Mouse (Mus musculus) 416B (cell line): Measurements from ENCODE around the gene Strn4.

Experiments used
- DNase-seq: peaks from one replicate; pipeline ENCODE4 v3.0.0; 2011; ENCODE audit warnings: low read depth

Strn4 gene

DNA sequence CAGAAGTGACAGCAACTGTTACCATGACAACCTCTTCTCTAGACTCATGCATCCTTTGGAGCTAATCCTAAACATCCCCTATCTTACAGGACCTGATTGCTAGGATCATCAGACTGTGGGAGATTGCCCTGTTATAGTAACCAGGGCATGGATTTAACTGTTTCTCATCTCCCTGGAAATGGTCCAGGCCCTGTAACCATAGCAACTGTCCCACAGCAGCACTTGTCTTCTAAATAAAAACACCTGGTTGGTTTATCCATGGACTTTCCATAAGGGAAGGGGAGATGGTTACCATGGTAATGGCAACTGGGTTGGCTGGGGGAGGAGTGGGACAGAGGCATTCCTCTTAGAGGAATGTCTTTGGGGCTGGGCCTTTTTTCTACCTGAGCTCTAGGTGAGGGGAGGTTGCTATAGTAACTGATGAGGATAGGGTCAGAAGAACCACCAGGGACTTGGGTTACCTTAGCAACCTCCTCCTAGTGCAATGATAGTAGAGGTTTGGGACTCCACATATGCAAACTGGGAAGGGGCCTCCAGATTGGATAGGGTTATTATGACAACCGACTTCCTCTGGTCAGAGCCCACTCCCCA is at the start of gene Strn4:
Strn4 (plus strand) TSS at position 539 of the 591 bp plus-strand sequence.
- DNase-seq: peak; percentile 36

DNA sequence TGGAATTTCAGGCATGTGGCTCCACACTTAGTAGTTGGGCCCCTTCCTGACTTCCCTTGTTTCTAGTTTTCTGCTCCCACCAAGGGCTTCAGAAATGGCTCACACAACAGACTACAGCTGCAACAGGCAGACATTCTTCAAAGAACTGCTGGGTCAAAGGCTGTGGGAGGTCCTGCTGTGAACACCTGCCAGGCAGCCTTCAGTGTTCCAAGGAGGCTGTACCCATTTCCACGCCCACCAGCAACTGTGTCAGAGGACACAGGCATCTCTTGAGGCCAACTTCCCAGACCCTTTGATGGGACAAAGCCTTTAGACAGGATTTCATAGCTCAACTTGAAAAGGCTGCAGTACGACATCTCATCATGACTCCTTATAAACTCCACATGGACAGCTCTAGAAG is 49.2 kb upstream of the Strn4 start:
- no peak for DNase-seq

DNA sequence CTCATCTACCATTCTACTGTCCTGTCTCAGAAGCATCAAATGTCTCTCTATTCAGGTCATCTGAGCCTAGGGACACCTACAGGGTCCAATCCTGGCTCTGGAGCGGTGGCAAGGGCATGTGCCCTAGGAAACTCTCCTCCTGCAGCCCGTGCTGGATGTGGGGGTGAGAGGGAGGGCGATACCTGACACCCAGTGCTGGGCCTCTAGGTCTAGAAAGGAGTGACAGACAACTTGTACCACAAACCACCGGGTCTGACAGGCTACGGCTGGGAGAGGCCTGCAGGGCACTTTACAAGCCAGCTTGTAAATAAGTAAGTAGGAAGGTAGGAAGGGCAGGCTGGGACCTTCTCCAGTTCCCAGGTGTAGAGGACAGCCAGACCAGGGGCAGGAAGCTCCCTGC is 39.8 kb upstream of the Strn4 start:
- DNase-seq: peak; percentile 20

DNA sequence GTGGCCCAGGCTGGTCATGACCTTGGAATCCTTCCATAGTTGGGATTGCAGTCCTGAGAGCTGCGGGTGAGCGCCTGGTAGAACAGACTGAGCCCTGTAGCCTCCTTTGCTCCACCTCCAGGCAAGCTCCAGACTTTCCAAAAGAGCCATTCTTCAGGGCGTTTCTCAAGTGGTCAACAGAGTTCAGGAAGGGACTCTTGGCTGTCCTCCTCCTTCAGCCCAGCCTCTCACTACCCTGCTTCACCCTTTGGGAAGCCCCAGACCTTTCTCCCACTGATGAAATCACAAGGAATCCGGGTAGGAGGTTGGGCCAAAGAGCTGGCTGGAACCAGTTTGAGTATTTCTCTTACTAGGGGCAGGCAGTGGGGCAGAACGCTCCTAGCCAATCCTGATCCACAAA is 35.6 kb upstream of the Strn4 start:
- DNase-seq: no peak

DNA sequence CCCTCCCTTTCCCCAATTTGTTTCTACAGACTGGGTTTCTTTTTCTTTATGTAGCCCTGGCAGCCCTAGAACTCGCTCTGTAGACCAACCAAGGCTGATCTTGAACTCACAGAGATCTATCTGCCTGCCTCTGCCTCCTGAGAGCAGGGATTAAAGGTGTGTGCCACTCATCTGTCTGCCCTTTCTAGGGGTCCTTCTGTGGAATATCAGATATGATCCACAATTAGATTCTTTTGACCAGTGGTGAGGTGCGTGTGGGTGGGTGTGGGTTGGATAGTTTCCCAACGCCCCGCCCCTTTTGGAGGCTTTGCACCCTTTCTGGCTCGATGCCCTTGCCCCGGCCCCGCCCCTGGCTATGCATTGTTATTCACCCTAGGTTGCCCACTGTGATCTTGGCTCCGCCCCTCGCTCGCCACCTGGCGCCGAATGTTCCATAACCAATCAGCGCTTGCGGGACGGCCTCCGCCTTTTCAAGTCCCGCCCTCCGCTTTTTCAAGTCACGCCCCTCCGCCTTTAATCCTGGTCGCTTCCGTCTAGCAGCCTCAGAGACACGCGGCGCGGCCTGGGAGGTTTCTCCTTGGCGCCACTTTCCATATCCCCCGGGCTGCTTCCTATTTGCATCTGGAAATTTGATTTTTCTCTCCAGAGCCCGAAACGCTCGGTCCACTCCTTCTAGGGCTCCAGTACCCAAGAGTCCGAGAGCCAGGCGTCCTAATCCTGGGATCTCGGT is 34.7 kb upstream of the Strn4 start, which contains the start of gene Slc1a5:
Slc1a5 (plus strand) TSS at position 516 of the 730 bp plus-strand sequence.
- DNase-seq: peak; percentile 99

DNA sequence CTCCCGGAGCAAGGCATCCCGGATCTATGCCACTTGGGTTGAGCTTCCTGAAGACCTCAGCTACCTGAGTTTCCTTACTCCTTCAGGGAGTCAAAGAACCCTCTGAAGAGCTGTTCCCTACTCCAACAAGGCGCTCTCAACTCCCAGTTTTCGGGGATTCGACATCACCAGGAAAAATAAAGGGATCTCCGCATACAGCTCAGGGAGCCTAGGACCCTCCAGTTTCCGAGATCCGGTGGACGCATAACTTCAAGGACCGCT is 34.2 kb upstream of the Strn4 start:
- DNase-seq: no peak

DNA sequence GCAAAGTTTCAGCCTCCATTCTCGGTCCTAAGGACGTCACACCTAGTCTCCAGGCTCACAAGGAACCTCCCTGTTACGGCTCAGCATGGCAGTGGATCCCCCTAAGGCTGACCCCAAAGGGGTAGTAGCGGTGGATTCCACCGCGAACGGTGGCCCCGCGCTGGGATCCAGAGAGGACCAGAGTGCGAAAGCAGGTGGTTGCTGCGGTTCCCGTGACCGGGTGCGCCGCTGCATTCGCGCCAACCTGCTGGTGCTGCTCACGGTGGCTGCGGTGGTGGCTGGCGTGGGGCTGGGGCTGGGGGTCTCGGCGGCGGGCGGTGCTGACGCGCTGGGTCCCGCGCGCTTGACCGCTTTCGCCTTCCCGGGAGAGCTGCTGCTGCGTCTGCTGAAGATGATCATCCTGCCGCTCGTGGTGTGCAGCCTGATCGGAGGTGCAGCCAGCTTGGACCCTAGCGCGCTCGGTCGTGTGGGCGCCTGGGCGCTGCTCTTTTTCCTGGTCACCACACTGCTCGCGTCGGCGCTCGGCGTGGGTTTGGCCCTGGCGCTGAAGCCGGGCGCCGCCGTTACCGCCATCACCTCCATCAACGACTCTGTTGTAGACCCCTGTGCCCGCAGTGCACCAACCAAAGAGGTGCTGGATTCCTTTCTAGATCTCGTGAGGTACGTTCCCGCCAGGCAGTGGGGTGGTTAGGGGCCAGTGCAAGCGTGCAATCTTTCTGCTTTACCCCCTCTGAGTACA is 33.7 kb upstream of the Strn4 start:
- no peak for DNase-seq

DNA sequence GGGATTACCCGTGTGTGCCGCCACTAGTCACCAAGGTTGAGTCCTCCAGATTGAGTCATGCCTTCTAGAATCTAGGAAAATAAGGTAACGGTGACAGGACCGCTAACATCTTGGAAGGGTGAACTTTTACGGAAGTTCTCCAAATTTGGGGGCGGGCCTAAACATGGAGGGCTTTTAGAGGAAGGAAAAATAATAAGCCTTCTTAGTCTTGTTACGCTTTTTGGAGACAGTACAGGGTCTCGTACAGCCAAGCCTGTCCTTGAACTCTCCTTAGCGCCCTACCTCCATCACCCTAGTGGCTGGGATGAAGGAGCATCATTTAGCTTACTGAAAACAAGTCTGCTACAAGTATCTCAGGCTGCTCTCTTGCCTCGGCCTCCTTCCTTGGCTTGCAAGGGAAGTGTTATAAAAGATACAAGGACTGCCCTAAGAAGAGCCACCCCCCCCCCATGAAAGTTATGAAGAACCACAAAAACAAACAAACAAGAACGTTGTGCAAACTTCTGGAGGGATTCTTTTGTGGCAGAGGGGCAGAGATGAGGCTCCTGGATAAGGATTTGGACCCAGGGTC is 33.0 kb upstream of the Strn4 start:
- peak; percentile 70 for DNase-seq

DNA sequence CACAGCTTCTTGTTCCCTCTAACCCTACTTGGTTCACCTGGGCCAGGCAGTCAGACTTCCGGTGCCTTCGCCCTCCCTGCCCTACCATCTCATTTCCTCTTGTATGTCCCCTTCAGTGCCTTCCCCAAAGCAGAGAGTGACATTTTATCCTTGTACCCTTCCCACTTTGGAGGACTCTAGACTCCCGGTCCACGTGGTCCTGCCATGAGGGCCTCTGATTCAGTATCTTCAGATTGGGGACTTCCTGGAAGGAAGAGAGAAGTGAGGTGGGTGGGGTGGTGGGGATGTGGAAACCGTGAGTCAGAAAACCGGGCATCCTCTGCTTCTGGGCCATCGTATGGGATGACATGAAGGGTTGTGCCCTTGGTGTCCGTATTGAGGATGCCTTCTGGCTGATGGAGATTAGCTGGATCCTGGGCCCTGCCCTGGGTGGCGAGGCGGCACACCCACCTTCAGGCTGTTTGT is 32.4 kb upstream of the Strn4 start:
- DNase-seq: peak; percentile 91

DNA sequence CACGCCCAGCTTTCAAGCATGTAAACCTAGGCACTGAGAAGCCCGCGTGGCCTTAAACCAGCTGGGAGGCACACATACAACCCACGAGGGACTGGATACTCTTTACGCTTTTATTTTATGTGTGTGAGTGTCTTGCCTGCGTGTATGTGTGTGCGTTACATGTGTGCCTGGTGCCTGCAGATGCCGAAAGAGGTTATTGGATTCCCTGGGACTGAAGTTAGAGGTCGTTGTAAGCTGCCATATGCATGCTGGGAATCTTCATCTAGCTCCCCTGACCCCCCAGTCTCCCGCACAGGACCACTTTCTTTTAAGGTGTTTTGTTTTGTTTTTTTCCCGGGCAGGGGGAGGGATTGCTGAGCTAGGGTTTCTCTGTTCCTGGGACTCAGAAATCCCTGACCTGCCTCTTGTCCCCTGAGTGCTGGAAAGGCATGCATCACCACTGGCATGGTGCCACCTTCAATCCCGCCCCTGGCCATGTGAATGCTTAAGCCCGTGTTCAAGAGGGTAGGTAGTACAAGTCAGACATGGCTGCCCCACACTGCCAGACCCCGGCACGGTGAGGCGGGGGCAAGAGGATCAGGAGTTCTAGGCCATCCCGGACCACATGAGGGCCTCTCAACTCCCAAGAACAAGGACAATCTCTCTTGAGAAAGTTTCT is 31.8 kb upstream of the Strn4 start:
- DNase-seq: peak; percentile 82

DNA sequence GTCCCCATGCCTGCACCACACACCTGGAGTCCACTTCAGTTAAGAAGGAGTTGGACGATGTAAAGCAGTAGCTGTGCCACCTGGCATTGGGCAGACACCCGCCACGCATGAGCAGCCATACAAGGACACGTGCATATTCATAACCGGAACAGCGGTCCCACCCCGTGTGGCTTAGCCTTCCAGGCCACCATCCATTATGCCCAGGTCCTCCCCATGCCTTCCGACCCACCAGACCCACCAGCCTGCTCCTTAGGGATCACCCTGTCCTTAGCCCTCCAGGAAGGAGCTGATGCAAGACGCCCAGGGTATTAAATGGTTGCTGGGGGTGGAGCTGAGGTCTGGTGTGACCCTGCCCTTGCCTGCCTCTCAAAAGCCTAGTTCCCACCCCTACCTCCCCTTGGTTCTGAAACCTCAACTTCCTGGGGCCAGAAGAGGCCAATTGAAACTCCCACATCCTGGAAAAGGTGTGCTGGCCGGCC is 31.2 kb upstream of the Strn4 start:
- DNase-seq: peak; percentile 90

DNA sequence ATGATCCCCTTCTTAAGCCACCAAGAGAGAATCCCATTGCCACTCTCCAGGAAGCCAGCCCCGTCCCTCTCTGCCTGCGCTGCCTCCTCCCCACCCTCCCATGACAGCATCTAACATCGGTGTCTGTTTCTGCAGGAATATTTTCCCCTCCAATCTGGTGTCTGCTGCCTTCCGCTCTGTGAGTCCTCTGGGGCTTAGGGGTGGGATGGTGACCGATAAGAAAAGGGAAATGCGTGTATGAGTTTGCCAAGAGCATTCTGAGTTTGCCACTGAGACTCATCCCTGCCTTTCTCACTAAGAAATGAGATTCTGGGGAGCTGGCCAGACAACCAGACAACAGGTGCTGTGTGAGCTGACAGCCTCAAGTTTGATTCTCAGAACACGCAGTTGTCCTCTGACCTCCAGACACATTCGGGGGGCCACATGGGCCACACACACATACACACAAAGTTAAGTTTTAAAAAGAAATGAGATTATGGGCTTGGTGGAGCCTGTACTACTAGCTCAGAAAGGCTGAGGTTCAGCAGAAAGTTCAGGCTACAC is 30.1 kb upstream of the Strn4 start:
- no peak for DNase-seq

DNA sequence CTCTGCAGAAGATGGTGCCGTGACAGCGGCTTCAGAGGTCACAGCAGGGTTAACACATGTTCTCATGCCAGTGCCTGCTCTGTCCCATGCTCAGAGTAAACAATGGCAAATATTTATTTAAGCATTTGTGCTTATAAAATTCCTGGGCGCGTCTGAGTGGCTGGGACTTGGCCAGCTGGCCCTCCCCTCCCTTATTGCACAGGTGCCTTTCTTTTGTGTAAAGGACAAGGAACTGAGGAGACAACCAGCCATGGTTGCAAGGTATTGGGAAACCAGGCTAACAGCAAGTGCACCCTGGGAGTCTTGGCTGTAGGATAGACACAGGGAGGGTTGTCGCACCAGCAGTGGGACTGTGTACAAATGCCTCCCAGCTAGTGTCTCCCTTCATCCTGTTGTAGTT is 23.4 kb upstream of the Strn4 start:
- DNase-seq: no peak

DNA sequence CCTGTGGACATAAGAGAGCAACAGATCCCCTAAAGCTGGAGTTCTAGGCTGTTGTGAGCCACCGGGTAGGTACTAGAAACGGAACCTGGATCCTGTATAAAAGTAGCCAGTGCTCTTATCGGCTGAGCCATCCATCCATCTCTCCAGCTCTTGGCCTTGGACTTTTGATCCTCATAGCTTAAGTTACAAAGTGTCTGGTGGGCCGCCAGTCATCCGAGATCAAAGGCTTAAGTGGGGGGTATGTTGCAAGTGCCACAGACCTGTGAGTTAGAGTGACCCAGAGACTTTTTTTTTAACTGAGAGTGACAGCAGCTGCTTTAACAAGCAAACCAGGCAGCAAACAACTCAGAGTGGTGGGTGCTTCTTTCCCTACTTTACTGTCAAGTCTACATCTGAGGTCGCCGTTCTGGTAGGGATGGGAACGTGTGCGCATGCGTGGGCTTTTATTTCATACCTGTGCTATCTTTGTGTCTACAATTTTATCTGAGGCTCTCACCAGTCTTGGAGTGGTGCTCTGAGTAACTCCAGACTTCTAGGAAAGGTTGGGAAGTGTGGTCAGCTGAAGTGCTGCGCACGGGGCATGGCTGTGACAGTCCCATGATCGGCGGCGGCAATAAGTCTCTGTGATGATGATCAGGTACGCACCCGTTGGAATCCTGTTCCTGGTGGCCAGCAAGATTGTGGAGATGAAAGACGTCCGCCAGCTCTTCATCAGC is 22.5 kb upstream of the Strn4 start:
- no peak for DNase-seq

DNA sequence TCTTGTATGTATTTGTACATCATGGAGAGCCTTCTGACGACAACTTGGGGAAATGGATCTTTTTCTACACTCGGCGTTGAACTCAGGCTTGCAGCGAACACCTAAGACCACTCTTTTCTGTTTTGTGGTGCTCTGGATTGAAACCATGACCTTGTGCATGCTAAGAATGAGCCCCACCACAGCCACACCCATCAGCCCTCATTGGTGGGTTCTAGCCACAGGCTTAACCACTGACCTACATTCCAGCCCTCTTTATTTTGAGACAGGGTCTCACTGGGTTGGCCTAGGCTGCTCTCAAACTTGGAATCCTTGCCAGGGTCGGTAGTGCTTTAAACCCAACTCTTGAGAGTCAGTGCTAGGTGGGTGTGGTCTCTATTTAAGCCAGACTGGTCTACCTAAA is 20.8 kb upstream of the Strn4 start:
- DNase-seq: no peak

DNA sequence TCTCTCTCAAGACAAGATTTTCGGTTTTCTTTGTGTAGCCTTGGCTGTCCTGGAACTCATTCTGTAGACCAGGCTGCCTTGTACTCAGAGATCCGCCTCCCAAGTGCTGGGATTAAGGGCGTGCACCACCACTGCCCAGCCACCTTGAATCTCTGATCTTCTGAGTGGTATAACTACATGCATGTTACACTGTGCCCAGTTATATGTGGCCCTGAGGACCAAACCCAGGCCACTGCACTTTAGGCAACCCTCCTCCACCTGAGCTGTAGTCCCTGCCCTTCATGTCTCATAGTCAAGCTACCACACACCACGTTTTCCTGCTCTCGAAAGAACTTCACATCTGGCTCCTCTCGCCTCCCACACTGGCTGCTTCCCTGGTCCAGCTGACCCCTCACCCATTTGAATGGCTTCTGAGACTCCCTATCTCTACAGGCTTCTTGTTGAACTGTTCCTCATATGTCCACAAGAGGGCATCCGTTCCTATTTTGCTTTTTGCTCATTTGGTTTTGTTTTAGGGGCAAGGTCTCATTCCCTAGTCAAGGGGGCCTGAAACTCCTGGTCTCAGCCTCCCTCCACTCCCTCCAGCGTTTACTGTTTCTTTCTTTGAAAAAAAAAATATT is 11.2 kb upstream of the Strn4 start:
- DNase-seq: peak; percentile 70

DNA sequence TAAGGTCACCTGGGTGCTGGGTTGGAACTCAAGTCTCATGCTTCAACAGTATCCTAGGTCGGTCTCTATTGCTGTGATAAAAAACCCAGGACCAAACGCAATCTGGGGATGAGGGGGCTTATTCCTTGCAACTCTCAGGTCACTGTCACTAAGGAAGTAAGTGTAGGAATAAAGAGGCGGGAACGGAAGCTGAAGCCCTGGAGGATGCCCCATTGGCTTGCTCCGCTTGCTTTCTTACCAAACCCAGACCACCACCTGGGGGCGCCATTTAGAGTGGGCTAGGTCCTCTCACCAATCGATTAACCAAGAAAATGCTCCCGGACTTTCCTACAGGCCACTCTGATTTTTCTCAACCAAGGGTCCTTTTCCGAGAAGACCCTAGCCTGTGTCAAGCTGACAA is 7.8 kb upstream of the Strn4 start:
- no peak for DNase-seq

DNA sequence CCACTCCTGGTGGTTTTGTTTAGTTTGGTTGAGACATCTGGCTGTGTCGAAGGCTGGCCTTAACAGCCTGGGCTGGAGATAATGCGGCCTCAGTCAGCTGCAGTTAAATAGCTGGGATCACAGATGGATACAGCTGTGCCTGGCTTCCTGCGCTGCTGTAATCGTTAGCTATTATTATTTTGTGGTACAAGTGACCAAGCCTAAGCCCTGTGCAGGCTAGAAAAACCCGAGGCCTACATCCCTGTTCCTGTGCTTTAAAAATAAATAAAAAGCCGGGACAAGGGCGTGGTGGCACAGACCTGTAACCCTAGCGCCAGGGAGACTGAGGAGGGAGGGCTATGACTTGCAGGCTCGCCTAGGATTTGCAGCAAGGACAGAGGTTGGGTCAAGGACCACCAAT is 7.0 kb upstream of the Strn4 start:
- no peak for DNase-seq

DNA sequence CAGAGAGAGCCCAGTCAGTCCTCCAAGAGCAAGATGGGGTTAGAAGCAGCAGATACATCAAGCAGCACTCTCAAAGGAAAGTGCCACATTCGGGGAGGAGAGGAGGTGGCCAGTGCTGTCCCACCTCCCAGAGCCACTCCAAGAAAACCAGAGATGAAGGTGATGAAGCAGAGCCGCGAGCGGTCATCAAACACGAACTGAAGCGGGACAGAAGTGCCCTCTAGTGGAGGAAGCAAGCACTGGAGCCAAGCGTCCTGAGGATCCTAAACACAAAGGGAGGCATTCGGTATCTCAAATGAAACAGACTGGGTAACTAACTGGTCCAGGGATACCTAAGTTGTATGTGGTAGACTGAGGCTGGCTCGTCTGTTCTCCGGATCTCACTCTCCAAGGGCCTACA is 6.0 kb upstream of the Strn4 start:
- DNase-seq: peak; percentile 61

DNA sequence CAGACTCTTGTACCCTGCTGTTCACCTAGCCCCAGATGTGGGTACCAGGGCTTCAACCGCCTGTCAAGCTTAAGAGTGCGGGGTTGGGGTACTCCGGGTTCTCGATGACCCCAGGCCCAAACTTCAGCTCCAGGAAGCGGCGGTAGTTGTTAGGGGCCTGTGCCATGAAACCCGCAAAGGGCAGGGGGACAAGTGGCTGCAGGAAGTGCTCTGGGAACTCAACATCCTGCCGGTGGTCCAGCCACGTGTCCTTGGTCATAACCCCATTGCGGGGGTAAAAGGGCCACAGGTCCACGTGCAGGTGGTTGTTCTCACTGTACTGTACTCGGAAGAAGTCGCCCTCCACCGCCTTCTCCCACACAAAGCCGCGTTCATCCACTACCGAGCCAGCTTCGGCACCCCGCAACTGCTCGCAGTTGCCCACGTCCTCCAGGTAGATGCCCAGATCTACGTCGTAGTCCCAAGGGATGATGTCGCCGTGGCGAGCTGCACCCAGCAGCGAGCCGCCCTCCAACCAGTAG is 5.2 kb upstream of the Strn4 start:
- DNase-seq: no peak
